47 mouse cellular contexts compared by ENCODE assay signal in genomic region chr16:58589444-58589843, GRCm38 (mm10). TPM values are rescaled to one million over a fixed set of nuclear protein-coding genes. Genes with fewer than 3 reads are reported as not detected.
"Had no signal": no experiment of that assay in that cellular context is flagged by ENCODE, and none has a peak within 500 bp of the region (broad histone marks: within the 10 kb centered on the region; RNA-seq: fewer than 3 reads in every experiment).

No protein-coding gene starts in this region.

- H3K27me3 ChIP-seq: limb, embryonic 12.5 days; limb, embryonic 13.5 days; limb, embryonic 15.5 days; liver, embryonic 12.5 days; liver, embryonic 13.5 days; liver, embryonic 15.5 days; lung, embryonic 15.5 days; megakaryocyte, embryonic 14.5 days; midbrain, embryonic 12.5 days; midbrain, embryonic 13.5 days; midbrain, embryonic 15.5 days; neural tube, embryonic 12.5 days had no signal

- H3K36me3 ChIP-seq: limb, embryonic 10.5 days; limb, embryonic 12.5 days; limb, embryonic 13.5 days; limb, embryonic 15.5 days; liver, embryonic 12.5 days; liver, embryonic 13.5 days; liver, embryonic 15.5 days; lung, embryonic 15.5 days; midbrain, embryonic 10.5 days; midbrain, embryonic 12.5 days; midbrain, embryonic 13.5 days; midbrain, embryonic 15.5 days; neural tube, embryonic 12.5 days had no signal

- H3K4me3 ChIP-seq: limb, embryonic 10.5 days; limb, embryonic 12.5 days; limb, embryonic 13.5 days; limb, embryonic 15.5 days; liver, embryonic 12.5 days; liver, embryonic 13.5 days; liver, embryonic 15.5 days; lung, embryonic 15.5 days; megakaryocyte, embryonic 14.5 days; midbrain, embryonic 10.5 days; midbrain, embryonic 12.5 days; midbrain, embryonic 13.5 days; midbrain, embryonic 15.5 days; myocyte; neural tube, embryonic 12.5 days had no signal

- H3K4me2 ChIP-seq: limb, embryonic 12.5 days; limb, embryonic 13.5 days; limb, embryonic 15.5 days; liver, embryonic 11.5 days; liver, embryonic 12.5 days; liver, embryonic 13.5 days; liver, embryonic 15.5 days; lung, embryonic 14.5 days; lung, embryonic 15.5 days; midbrain, embryonic 11.5 days; midbrain, embryonic 12.5 days; midbrain, embryonic 13.5 days; midbrain, embryonic 15.5 days; neural tube, embryonic 12.5 days had no signal

- H3K9ac ChIP-seq: limb, embryonic 12.5 days; limb, embryonic 13.5 days; limb, embryonic 15.5 days; liver, embryonic 12.5 days; liver, embryonic 13.5 days; liver, embryonic 14.5 days; liver, embryonic 15.5 days; liver, postnatal 0 days; lung, embryonic 14.5 days; lung, embryonic 15.5 days; midbrain, embryonic 12.5 days; midbrain, embryonic 13.5 days; midbrain, embryonic 15.5 days; neural tube, embryonic 12.5 days had no signal

- H3K27ac ChIP-seq: limb, embryonic 10.5 days; limb, embryonic 12.5 days; limb, embryonic 13.5 days; limb, embryonic 15.5 days; liver, embryonic 12.5 days; liver, embryonic 13.5 days; liver, embryonic 14.5 days; liver, embryonic 15.5 days; lung, embryonic 15.5 days; macrophage; midbrain, embryonic 10.5 days; midbrain, embryonic 12.5 days; midbrain, embryonic 13.5 days; midbrain, embryonic 15.5 days; neural tube, embryonic 12.5 days had no signal

- DNase-seq: left cerebral cortex, postnatal 4 days; liver; liver, embryonic 13.5 days; liver, postnatal 0 days; lung, adult 18-20 months; lung, adult 2 months; lung, embryonic 14.5 days; lung, postnatal 10 days; lung, postnatal 14 days; lung, postnatal 36 days; lung, postnatal 4 days; midbrain, embryonic 14.5 days had no signal

- H3K9me3 ChIP-seq: limb, embryonic 10.5 days; limb, embryonic 12.5 days; limb, embryonic 13.5 days; limb, embryonic 15.5 days; liver, embryonic 12.5 days; liver, embryonic 13.5 days; liver, embryonic 15.5 days; lung, embryonic 15.5 days; megakaryocyte, embryonic 14.5 days; midbrain, embryonic 15.5 days; neural tube, embryonic 12.5 days had no signal

- H3K4me1 ChIP-seq: limb, embryonic 10.5 days; limb, embryonic 12.5 days; limb, embryonic 13.5 days; limb, embryonic 15.5 days; liver, embryonic 12.5 days; liver, embryonic 13.5 days; liver, embryonic 15.5 days; lung, embryonic 15.5 days; midbrain, embryonic 10.5 days; midbrain, embryonic 12.5 days; midbrain, embryonic 13.5 days; midbrain, embryonic 15.5 days; neural tube, embryonic 12.5 days had no signal

RNA-seq across cellular contexts. Expression of gene Gm813, which starts 27.3 kb away (rescaled TPM):
- total RNA-seq: left cerebral cortex, postnatal 10 days; left cerebral cortex, postnatal 14 days; left cerebral cortex, postnatal 25 days; left cerebral cortex, postnatal 36 days; left cerebral cortex, postnatal 4 days; liver, adult 2 months; megakaryocyte progenitor cell, adult 5-6 weeks; megakaryocyte, adult 5-6 weeks; megakaryocyte-erythroid progenitor cell, adult 5-6 weeks; midbrain, postnatal 0 days; monocyte, adult 5-6 weeks had no signal
- polyA plus RNA-seq: limb, embryonic 10.5 days; limb, embryonic 11.5 days; limb, embryonic 12.5 days; limb, embryonic 13.5 days; limb, embryonic 14.5 days; limb, embryonic 15.5 days; liver, adult 2 months; liver, embryonic 11.5 days; liver, embryonic 12.5 days; liver, embryonic 13.5 days; liver, embryonic 14.5 days; liver, embryonic 15.5 days; liver, embryonic 16.5 days; liver, postnatal 0 days; lung, adult 2 months; lung, embryonic 14.5 days; lung, embryonic 15.5 days; lung, embryonic 16.5 days; lung, postnatal 0 days; macrophage; midbrain, embryonic 10.5 days; midbrain, embryonic 11.5 days; midbrain, embryonic 12.5 days; midbrain, embryonic 13.5 days; midbrain, embryonic 14.5 days; midbrain, embryonic 15.5 days; midbrain, embryonic 16.5 days; midbrain, postnatal 0 days; myocyte; neural tube, embryonic 11.5 days; neural tube, embryonic 12.5 days had no signal

RNA-seq across cellular contexts. Expression of gene E330017A01Rik, which starts 49.1 kb away (rescaled TPM):
- total RNA-seq: left cerebral cortex, postnatal 10 days; left cerebral cortex, postnatal 14 days; left cerebral cortex, postnatal 25 days; left cerebral cortex, postnatal 36 days; left cerebral cortex, postnatal 4 days; liver, adult 2 months; megakaryocyte progenitor cell, adult 5-6 weeks; megakaryocyte, adult 5-6 weeks; megakaryocyte-erythroid progenitor cell, adult 5-6 weeks; midbrain, postnatal 0 days; monocyte, adult 5-6 weeks had no signal
- polyA plus RNA-seq: limb, embryonic 10.5 days; limb, embryonic 11.5 days; limb, embryonic 12.5 days; limb, embryonic 13.5 days; limb, embryonic 14.5 days; limb, embryonic 15.5 days; liver, adult 2 months; liver, embryonic 11.5 days; liver, embryonic 12.5 days; liver, embryonic 13.5 days; liver, embryonic 14.5 days; liver, embryonic 15.5 days; liver, embryonic 16.5 days; liver, postnatal 0 days; lung, adult 2 months; lung, embryonic 14.5 days; lung, embryonic 15.5 days; lung, embryonic 16.5 days; lung, postnatal 0 days; macrophage; midbrain, embryonic 10.5 days; midbrain, embryonic 11.5 days; midbrain, embryonic 12.5 days; midbrain, embryonic 13.5 days; midbrain, embryonic 14.5 days; midbrain, embryonic 15.5 days; midbrain, embryonic 16.5 days; myocyte; neural tube, embryonic 11.5 days had no signal
